Mouse (Mus musculus): Measurements from ENCODE around the gene Tbce. TPM values are rescaled to one million over a fixed set of nuclear protein-coding genes. Genes with fewer than 3 reads are reported as not detected.
"Not testable (repeated sequence)": the region's sequence is repeated elsewhere in the genome, so short reads cannot be mapped to it uniquely, and the experiment has no call there.

Tbce gene
- polyA plus RNA-seq, 1 experiment: 14.4 TPM

- H3K4me3 ChIP-seq (ENCODE audit: control insufficient read depth, low read depth, low read length): no peak overlapping the region
- no peak overlapping the region for H3K27ac ChIP-seq (ENCODE audit: control insufficient read depth, insufficient read depth, low read depth, low read length)
- TF ChIP-seq CTCF (IDR thresholded peaks at IDR 0.05; ENCODE audit: control insufficient read depth, insufficient read depth, insufficient replicate concordance, low read depth, low read length) (no peak), POLR2A (IDR thresholded peaks at IDR 0.05; ENCODE audit: control insufficient read depth, low read depth, low read length) (no peak)
- peaks cover 2% of the 10 kb centered on the region; the same call in 1 of the 2 replicates for H3K36me3 ChIP-seq (ENCODE audit: control insufficient read depth, insufficient read depth, low read length)
- no peaks in the 10 kb centered on the region for H3K27me3 ChIP-seq (ENCODE audit: control insufficient read depth, insufficient read depth, low read length)
- H3K4me1 ChIP-seq (ENCODE audit: control insufficient read depth, insufficient read depth, low read length): no peaks in the 10 kb centered on the region
These were observed 36.7 kb downstream of the Tbce start for GRCm38 (mm10) chr13:14002706-14003105.

- H3K36me3 ChIP-seq (ENCODE audit: control insufficient read depth, insufficient read depth, low read length): peaks cover 2% of the 10 kb centered on the region; the same call in 1 of the 2 replicates
These were observed 42.0 kb downstream of the Tbce start for GRCm38 (mm10) chr13:13997476-13997875.

GRCm38 (mm10) chr13:13995046-13995445 lies 44.4 kb downstream of the Tbce start:
- Histone ChIP-seq H3K36me3 (ENCODE audit: control insufficient read depth, insufficient read depth, low read length) (peaks cover 2% of the 10 kb centered on the region; the same call in 1 of the 2 replicates), H3K27me3 (ENCODE audit: control insufficient read depth, insufficient read depth, low read length) (no peaks in the 10 kb centered on the region), H3K4me3 (ENCODE audit: control insufficient read depth, low read depth, low read length) (no peak overlapping the region), H3K27ac (ENCODE audit: control insufficient read depth, insufficient read depth, low read depth, low read length) (no peak overlapping the region), H3K4me1 (ENCODE audit: control insufficient read depth, insufficient read depth, low read length) (no peaks in the 10 kb centered on the region)
- TF ChIP-seq POLR2A (IDR thresholded peaks at IDR 0.05; ENCODE audit: control insufficient read depth, low read depth, low read length) (no peak), CTCF (IDR thresholded peaks at IDR 0.05; ENCODE audit: control insufficient read depth, insufficient read depth, insufficient replicate concordance, low read depth, low read length) (no peak)

More at GRCm38 (mm10) chr13:13997476-13997875, 42.0 kb downstream of the Tbce start:
- H3K4me3 ChIP-seq (ENCODE audit: control insufficient read depth, low read depth, low read length): peak overlapping the region; percentile 5; the same call in 1 of the 2 replicates
- TF ChIP-seq CTCF (IDR thresholded peaks at IDR 0.05; ENCODE audit: control insufficient read depth, insufficient read depth, insufficient replicate concordance, low read depth, low read length): no peak
- no peak for TF ChIP-seq POLR2A (IDR thresholded peaks at IDR 0.05; ENCODE audit: control insufficient read depth, low read depth, low read length)
- no peaks in the 10 kb centered on the region for H3K27me3 ChIP-seq (ENCODE audit: control insufficient read depth, insufficient read depth, low read length)
- no peaks in the 10 kb centered on the region for H3K4me1 ChIP-seq (ENCODE audit: control insufficient read depth, insufficient read depth, low read length)
- H3K27ac ChIP-seq (ENCODE audit: control insufficient read depth, insufficient read depth, low read depth, low read length): no peak overlapping the region

DNA sequence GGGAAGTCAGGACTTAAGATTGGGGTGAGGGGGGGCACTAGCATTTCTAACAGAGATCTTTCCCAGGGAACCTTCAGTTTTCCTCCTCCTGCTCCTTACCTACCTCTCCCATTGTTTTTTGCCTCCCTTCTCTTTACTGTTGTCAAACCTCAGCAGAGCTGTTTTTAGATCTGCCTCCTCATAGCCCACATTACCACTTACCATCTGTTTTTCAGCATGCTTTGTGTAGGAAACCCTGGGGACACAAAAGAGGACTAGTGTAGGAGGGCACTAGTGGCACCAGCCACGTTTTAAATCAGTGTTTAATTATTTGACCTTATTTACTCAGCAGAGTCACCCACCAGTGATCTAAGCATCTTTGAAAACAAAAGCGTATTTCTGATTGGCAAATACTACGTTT lies 46.4 kb downstream of the Tbce start:
- TF ChIP-seq POLR2A (IDR thresholded peaks at IDR 0.05; ENCODE audit: control insufficient read depth, low read depth, low read length) (no peak), CTCF (IDR thresholded peaks at IDR 0.05; ENCODE audit: control insufficient read depth, insufficient read depth, insufficient replicate concordance, low read depth, low read length) (no peak)
- Histone ChIP-seq H3K27ac (ENCODE audit: control insufficient read depth, insufficient read depth, low read depth, low read length) (no peak overlapping the region), H3K4me3 (ENCODE audit: control insufficient read depth, low read depth, low read length) (no peak overlapping the region), H3K27me3 (ENCODE audit: control insufficient read depth, insufficient read depth, low read length) (no peaks in the 10 kb centered on the region), H3K36me3 (ENCODE audit: control insufficient read depth, insufficient read depth, low read length) (peaks cover under 1% of the 10 kb centered on the region; the same call in 1 of the 2 replicates), H3K4me1 (ENCODE audit: control insufficient read depth, insufficient read depth, low read length) (no peaks in the 10 kb centered on the region; the same call in 1 of the 2 replicates)

DNA sequence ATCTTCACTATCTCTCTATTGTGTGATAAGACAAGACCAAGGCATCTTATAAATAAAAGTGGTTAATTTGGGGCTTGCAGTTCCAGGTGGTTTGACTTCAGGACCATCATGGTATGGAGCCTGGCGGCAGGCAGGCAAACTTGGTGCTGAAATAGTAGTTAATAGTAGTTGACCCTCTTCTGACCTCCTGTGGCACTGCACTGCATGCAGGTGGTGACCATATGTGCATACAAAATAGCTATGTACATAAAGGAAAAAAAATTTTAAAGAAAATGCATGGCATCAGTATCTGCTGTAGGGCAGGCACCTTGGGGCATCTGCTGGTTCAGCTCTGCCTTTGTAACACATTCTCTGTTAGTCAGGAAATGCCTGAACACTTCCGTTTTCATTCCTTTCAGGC lies 49.0 kb downstream of the Tbce start:
- Histone ChIP-seq H3K27ac (ENCODE audit: control insufficient read depth, insufficient read depth, low read depth, low read length) (no peak overlapping the region; the same call in 1 of the 2 replicates), H3K4me1 (ENCODE audit: control insufficient read depth, insufficient read depth, low read length) (no peaks in the 10 kb centered on the region; the same call in 1 of the 2 replicates), H3K4me3 (ENCODE audit: control insufficient read depth, low read depth, low read length) (no peak overlapping the region), H3K36me3 (ENCODE audit: control insufficient read depth, insufficient read depth, low read length) (no peaks in the 10 kb centered on the region), H3K27me3 (ENCODE audit: control insufficient read depth, insufficient read depth, low read length) (no peaks in the 10 kb centered on the region)
- TF ChIP-seq POLR2A (IDR thresholded peaks at IDR 0.05; ENCODE audit: control insufficient read depth, low read depth, low read length): no peak
- no peak for TF ChIP-seq CTCF (IDR thresholded peaks at IDR 0.05; ENCODE audit: control insufficient read depth, insufficient read depth, insufficient replicate concordance, low read depth, low read length)

- Histone ChIP-seq H3K27ac (ENCODE audit: control insufficient read depth, insufficient read depth, low read depth, low read length) (no peak overlapping the region), H3K4me3 (ENCODE audit: control insufficient read depth, low read depth, low read length) (no peak overlapping the region), H3K27me3 (ENCODE audit: control insufficient read depth, insufficient read depth, low read length) (no peaks in the 10 kb centered on the region), H3K36me3 (ENCODE audit: control insufficient read depth, insufficient read depth, low read length) (no peaks in the 10 kb centered on the region), H3K4me1 (ENCODE audit: control insufficient read depth, insufficient read depth, low read length) (no peaks in the 10 kb centered on the region; the same call in 1 of the 2 replicates)
- TF ChIP-seq POLR2A (IDR thresholded peaks at IDR 0.05; ENCODE audit: control insufficient read depth, low read depth, low read length): no peak
- TF ChIP-seq CTCF (IDR thresholded peaks at IDR 0.05; ENCODE audit: control insufficient read depth, insufficient read depth, insufficient replicate concordance, low read depth, low read length): no peak
These were observed 50.3 kb downstream of the Tbce start for GRCm38 (mm10) chr13:13989135-13989534.

DNA sequence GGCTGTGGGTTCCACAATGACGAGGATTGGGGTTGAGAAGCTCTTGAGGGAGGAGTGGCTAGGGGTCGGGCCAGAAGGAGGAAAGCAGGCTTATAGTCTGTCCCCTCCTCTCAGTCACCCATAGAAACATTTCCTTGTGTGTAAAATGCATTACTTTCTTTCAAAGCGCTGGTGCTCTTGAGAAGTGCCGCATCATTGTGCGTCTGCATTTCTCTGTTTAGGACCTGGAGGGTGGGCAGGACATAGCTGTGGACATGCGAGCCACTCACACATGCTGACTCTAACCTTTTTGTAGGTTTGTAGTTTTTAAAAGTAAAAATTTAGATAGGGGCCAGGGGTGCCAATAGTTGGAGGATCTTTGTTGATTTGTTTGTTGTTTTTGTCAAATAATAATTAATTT lies 55.9 kb downstream of the Tbce start:
- Histone ChIP-seq H3K27ac (ENCODE audit: control insufficient read depth, insufficient read depth, low read depth, low read length) (no peak overlapping the region), H3K27me3 (ENCODE audit: control insufficient read depth, insufficient read depth, low read length) (no peaks in the 10 kb centered on the region), H3K4me3 (ENCODE audit: control insufficient read depth, low read depth, low read length) (no peak overlapping the region), H3K36me3 (ENCODE audit: control insufficient read depth, insufficient read depth, low read length) (no peaks in the 10 kb centered on the region), H3K4me1 (ENCODE audit: control insufficient read depth, insufficient read depth, low read length) (no peaks in the 10 kb centered on the region)
- TF ChIP-seq POLR2A (IDR thresholded peaks at IDR 0.05; ENCODE audit: control insufficient read depth, low read depth, low read length) (no peak), CTCF (IDR thresholded peaks at IDR 0.05; ENCODE audit: control insufficient read depth, insufficient read depth, insufficient replicate concordance, low read depth, low read length) (no peak)

DNA sequence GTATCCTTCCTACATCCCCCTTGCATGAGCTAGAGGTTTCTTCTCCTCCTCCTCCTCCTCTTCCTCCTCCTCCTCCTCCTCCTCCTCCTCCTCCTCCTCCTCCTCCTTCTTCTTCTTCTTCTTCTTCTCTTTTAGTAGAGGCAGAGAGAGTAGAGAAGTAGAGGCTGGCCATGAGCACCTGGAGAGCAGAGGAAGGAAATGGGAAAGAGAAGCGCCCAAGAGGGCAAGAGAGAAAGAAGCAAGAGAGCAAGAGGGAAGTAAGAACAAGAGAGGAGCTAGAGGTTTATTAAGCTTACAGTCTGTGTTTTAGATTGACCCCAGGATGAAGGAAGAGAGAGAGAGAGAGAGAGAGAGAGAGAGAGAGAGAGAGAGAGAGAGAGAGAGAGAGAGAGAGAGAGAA lies 57.6 kb downstream of the Tbce start:
- H3K4me3 ChIP-seq (ENCODE audit: control insufficient read depth, low read depth, low read length); H3K27ac ChIP-seq (ENCODE audit: control insufficient read depth, insufficient read depth, low read depth, low read length); H3K27me3 ChIP-seq (ENCODE audit: control insufficient read depth, insufficient read depth, low read length); H3K36me3 ChIP-seq (ENCODE audit: control insufficient read depth, insufficient read depth, low read length); H3K4me1 ChIP-seq (ENCODE audit: control insufficient read depth, insufficient read depth, low read length): not testable (repeated sequence)

All from testis, adult 2 months (tissue).